In the genomic region with DNA sequence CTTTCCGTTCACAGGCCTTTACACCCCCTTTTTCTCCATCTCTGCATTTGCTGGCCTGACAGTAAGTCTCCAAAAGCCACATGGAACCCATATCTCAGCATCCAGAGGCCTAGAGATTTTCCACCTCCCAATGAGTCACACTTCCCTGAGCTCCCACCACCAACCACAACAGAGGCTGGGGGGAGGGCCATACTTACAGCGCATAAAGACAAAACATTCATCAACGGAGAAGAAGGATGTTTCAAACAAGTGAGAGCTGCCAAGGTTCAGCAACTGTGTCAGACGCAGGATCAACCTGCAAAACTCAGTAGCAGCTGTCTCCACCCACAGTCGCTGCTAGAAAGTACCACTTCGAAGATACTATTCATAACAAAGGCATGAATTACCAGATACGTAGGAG, we compare ENCODE assay signal across 10 mouse cellular contexts. TPM values are rescaled to one million over a fixed set of nuclear protein-coding genes. Genes with fewer than 3 reads are reported as not detected.
DNase-seq lines count a peak whose midpoint lies in the region; ATAC-seq and TF ChIP-seq lines count a peak whose summit lies in the region.
"Had no signal": no experiment of that assay in that cellular context is flagged by ENCODE, and none has a peak within 500 bp of the region (broad histone marks: within the 10 kb centered on the region; RNA-seq: fewer than 3 reads in every experiment).

No protein-coding gene starts in this region.

- no peak for ATAC-seq in embryonic facial prominence, embryonic 14.5 days (ENCODE audit: low read depth)
- ATAC-seq in neural tube, embryonic 15.5 days (ENCODE audit: low FRiP score): no peak

- TF ChIP-seq RAD21 in MEL (IDR thresholded peaks at IDR 0.05; ENCODE audit: low read depth, low read length): no peak; the same call in none of the 2 replicates

- peak; percentile 79 to 85 for TF ChIP-seq EP300 in MEL (IDR thresholded peaks at IDR 0.05; ENCODE audit: low read depth in 1 of 2, low read length in 2 of 2)

- H3K4me3 ChIP-seq in MEL (ENCODE audit: control insufficient read depth in 1 of 2, insufficient read depth in 1 of 2, low read depth in 2 of 2, low read length in 2 of 2): peak overlapping the region in 1 of 2 experiments; percentile 1; a peak in 1 of 4 replicates
- H3K4me3 ChIP-seq in embryonic facial prominence, embryonic 14.5 days (ENCODE audit: low read depth, low read length): no peak overlapping the region
- no peak overlapping the region for H3K4me3 ChIP-seq in neural tube, embryonic 15.5 days (replicated peaks)

- WGBS in embryonic facial prominence, embryonic 14.5 days: 68% methylated on average over 7 of the region's 7 CpGs
- 71% methylated on average over 7 of the region's 7 CpGs for WGBS in neural tube, embryonic 15.5 days

- no peaks in the 10 kb centered on the region for H3K9me3 ChIP-seq in MEL (replicated peaks; ENCODE audit: insufficient read depth, low read length)
- no peaks in the 10 kb centered on the region for H3K9me3 ChIP-seq in embryonic facial prominence, embryonic 14.5 days (ENCODE audit: control insufficient read depth, low read length)
- H3K9me3 ChIP-seq in neural tube, embryonic 15.5 days (replicated peaks): no peaks in the 10 kb centered on the region

- H3K9ac ChIP-seq in MEL (ENCODE audit: control insufficient read depth, low read depth, low read length, poor library complexity, severe bottlenecking): peak overlapping the region; percentile 39; the same call in 1 of the 2 replicates
- no peak overlapping the region for H3K9ac ChIP-seq in embryonic facial prominence, embryonic 14.5 days (ENCODE audit: low read depth, low read length)
- no peak overlapping the region for H3K9ac ChIP-seq in neural tube, embryonic 15.5 days (replicated peaks)

- H3K27ac ChIP-seq in MEL (ENCODE audit: control insufficient read depth, low read depth, low read length): peak overlapping the region; percentile 77
- peak overlapping the region; percentile 86 for H3K27ac ChIP-seq in embryonic facial prominence, embryonic 14.5 days (replicated peaks; ENCODE audit: low read depth, low read length)
- peak overlapping the region; percentile 78; the same call in 1 of the 2 replicates for H3K27ac ChIP-seq in neural tube, embryonic 15.5 days (replicated peaks)

- peaks cover 13 to 44% of the 10 kb centered on the region in 2 experiments for H3K4me1 ChIP-seq in MEL (ENCODE audit: control insufficient read depth in 1 of 2, insufficient read depth in 2 of 2, low read length in 2 of 2)
- peaks cover 28% of the 10 kb centered on the region for H3K4me1 ChIP-seq in embryonic facial prominence, embryonic 14.5 days (ENCODE audit: control insufficient read depth, insufficient read depth, low read length)
- peaks cover 37% of the 10 kb centered on the region for H3K4me1 ChIP-seq in neural tube, embryonic 15.5 days

- H3K27me3 ChIP-seq in MEL (ENCODE audit: control insufficient read depth in 1 of 2, insufficient read depth in 2 of 2, low read length in 2 of 2): no peaks in the 10 kb centered on the region
- H3K27me3 ChIP-seq in embryonic facial prominence, embryonic 14.5 days (replicated peaks; ENCODE audit: control insufficient read depth, insufficient read depth, low read length): no peaks in the 10 kb centered on the region
- H3K27me3 ChIP-seq in neural tube, embryonic 15.5 days (replicated peaks): no peaks in the 10 kb centered on the region

- H3K4me2 ChIP-seq in embryonic facial prominence, embryonic 14.5 days (ENCODE audit: low read depth, low read length): no peak overlapping the region
- no peak overlapping the region for H3K4me2 ChIP-seq in neural tube, embryonic 15.5 days

- no peaks in the 10 kb centered on the region; the same call in 1 of the 2 replicates for H3K79me2 ChIP-seq in MEL (ENCODE audit: control insufficient read depth, insufficient read depth, low read length, poor library complexity)

- no peak for TF ChIP-seq CTCF in MEL (IDR thresholded peaks at IDR 0.05 in 2 of 3, conservative IDR thresholded peaks at IDR 0.05 in 1 of 3; ENCODE audit: control insufficient read depth in 1 of 3, insufficient read depth in 1 of 3, low read depth in 2 of 3, low read length in 3 of 3, poor library complexity in 1 of 3, severe bottlenecking in 1 of 3)

- peaks cover 0 to 30% of the 10 kb centered on the region in 2 experiments; a peak in 2 of 4 replicates for H3K36me3 ChIP-seq in MEL (ENCODE audit: control insufficient read depth in 1 of 2, insufficient read depth in 2 of 2, low read length in 2 of 2)
- no peaks in the 10 kb centered on the region for H3K36me3 ChIP-seq in embryonic facial prominence, embryonic 14.5 days (ENCODE audit: control insufficient read depth, insufficient read depth, low read length)
- no peaks in the 10 kb centered on the region for H3K36me3 ChIP-seq in neural tube, embryonic 15.5 days

- peak; percentile 19 for DNase-seq in layer of hippocampus, adult 9-11 months
- no peak for DNase-seq in layer of hippocampus, postnatal 14 days (ENCODE audit: low spot score in 2 of 2)
- peak; percentile 90 for DNase-seq in MEL (ENCODE audit: low read depth, low spot score)
- peak; percentile 57 for DNase-seq in embryonic facial prominence, embryonic 14.5 days (ENCODE audit: low spot score)
- no peak for DNase-seq in cerebellum, adult 9-11 months
- no peak for DNase-seq in adrenal gland, postnatal 14 days
- DNase-seq in retina, embryonic 14.5 days (ENCODE audit: low spot score): no peak
- DNase-seq: cerebellum, adult 2 months; kidney, postnatal 25 days had no signal

- TF ChIP-seq POLR2A in MEL (IDR thresholded peaks at IDR 0.05; ENCODE audit: control insufficient read depth in 1 of 2, insufficient read depth in 1 of 2, low read depth in 1 of 2, low read length in 2 of 2, poor library complexity in 1 of 2): no peak

TF ChIP-seq in MEL, 35 proteins besides CTCF, POLR2A, EP300 and RAD21:
- TF ChIP-seq MAX (IDR thresholded peaks at IDR 0.05; ENCODE audit: low read length) (peak; percentile 33; the same call in 1 of the 2 replicates), GATA1 (IDR thresholded peaks at IDR 0.05; ENCODE audit: low read depth, low read length) (peak; percentile 58), JUND (IDR thresholded peaks at IDR 0.05; ENCODE audit: low read depth, low read length) (peak; percentile 85; the same call in 1 of the 2 replicates), ETS1 (IDR thresholded peaks at IDR 0.05; ENCODE audit: low read depth, low read length) (peak; percentile 65; the same call in 1 of the 2 replicates), RCOR1 (IDR thresholded peaks at IDR 0.05; ENCODE audit: low read depth, low read length) (peak; percentile 86), TAL1 (IDR thresholded peaks at IDR 0.05; ENCODE audit: low read length) (peak; percentile 54), USF1 (IDR thresholded peaks at IDR 0.05; ENCODE audit: low read depth, low read length) (no peak), USF2 (IDR thresholded peaks at IDR 0.05; ENCODE audit: borderline replicate concordance in 1 of 2, insufficient read depth in 1 of 2, low read depth in 1 of 2, low read length in 2 of 2) (no peak), TCF12 (IDR thresholded peaks at IDR 0.05; ENCODE audit: low read depth, low read length) (0 out of 2 replicates have a peak, but pooled peaks have one; percentile 39), MYC (IDR thresholded peaks at IDR 0.05; ENCODE audit: low read depth, low read length) (peak; percentile 65), TBP (IDR thresholded peaks at IDR 0.05; ENCODE audit: low read depth, low read length) (no peak), ZKSCAN1 (IDR thresholded peaks at IDR 0.05; ENCODE audit: low read depth, low read length) (no peak), MXI1 (IDR thresholded peaks at IDR 0.05; ENCODE audit: low read depth, low read length) (peak; percentile 31; the same call in 1 of the 2 replicates), MAZ (IDR thresholded peaks at IDR 0.05; ENCODE audit: low read depth, low read length) (0 out of 2 replicates have a peak, but pooled peaks have one; percentile 18)

RNA-seq across cellular contexts. Expression of gene Vcpkmt, which starts 43.5 kb away (rescaled TPM):
- total RNA-seq in layer of hippocampus, postnatal 14 days (2021): 10 to 100 TPM; 17.7 to 18.0 TPM
- 18.8 and 20.8 TPM in 2 replicates for total RNA-seq in MEL (2012; rRNA removed)
- 10 to 100 TPM in 1 of 2 experiments, not detected in 1; 43.1 TPM for polyA plus RNA-seq in MEL (2012; ENCODE audit: insufficient read depth in 1 of 2, insufficient read length in 2 of 2, low read depth in 1 of 2, low replicate concordance in 2 of 2, missing spikeins in 1 of 2)
- 20.9 and 22.9 TPM in 2 replicates for polyA plus RNA-seq in embryonic facial prominence, embryonic 14.5 days (2014; fragmentation: Nextera tagmentation; extraction: Ambion mirVana)
- polyA plus RNA-seq in neural tube, embryonic 15.5 days (2015; fragmentation: Nextera tagmentation; extraction: Ambion mirVana): 28.8 and 30.5 TPM in 2 replicates
- total RNA-seq in adrenal gland, postnatal 14 days (2021): 8.9 and 12.5 TPM in 2 replicates

Comparison
In these comparisons a context has a peak if more than half of its experiments do, and no peak if none do; other contexts are left out.
1. DNase-seq: peak in layer of hippocampus, adult 9-11 months (single experiment), MEL (single experiment) and embryonic facial prominence, embryonic 14.5 days (single experiment); none in layer of hippocampus, postnatal 14 days (0 of 2), cerebellum, adult 9-11 months (single experiment), adrenal gland, postnatal 14 days (single experiment) and retina, embryonic 14.5 days (single experiment).
2. Peak in every context shown above with its lines, with median percentiles within 50 percentile points of each other: H3K27ac ChIP-seq.